Mouse (Mus musculus): ENCODE measurements around the gene Epm2aip1. TPM values are rescaled to one million over a fixed set of nuclear protein-coding genes. Genes with fewer than 3 reads are reported as not detected.
A peak's percentile ranks its signal among the peaks of the same experiment; 100 is the strongest.

Epm2aip1 gene
- polyA plus RNA-seq, 1 experiment from 2014 or later: 25.6 TPM

DNA sequence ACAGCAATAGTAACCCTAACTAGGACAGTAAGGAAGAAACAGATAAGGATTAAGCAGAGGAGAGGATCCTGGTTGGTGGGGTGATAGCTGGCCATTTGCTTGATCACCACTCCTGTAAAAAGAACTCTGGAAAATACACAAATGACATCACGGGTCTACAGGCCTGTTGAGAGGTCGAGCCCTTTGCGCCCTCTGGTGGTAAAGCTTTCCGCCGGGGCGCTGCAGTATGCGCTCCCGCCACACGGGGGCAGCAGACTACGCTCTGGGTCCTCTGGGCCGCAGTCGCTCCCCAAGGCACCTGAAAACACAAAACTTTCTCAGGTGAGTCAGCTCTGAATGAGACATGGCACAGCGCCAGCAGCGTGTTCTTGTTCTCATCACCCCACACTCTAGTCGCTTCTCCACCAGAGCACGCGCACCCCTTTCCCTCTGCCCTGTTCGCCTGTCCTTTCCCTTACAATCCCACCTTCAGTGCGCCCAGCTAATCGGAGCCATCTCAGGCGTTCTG is 18.2 kb downstream of the Epm2aip1 start:
- Histone ChIP-seq H3K36me3 (ENCODE audit: control insufficient read depth, insufficient read depth, low read length) (no peaks in the 10 kb centered on the region), H3K27me3 (ENCODE audit: control insufficient read depth, insufficient read depth, low read length) (no peaks in the 10 kb centered on the region), H3K27ac (ENCODE audit: low read depth, low read length) (no peak overlapping the region), H3K4me1 (ENCODE audit: control insufficient read depth, insufficient read depth, low read length) (peaks cover 5% of the 10 kb centered on the region; the same call in 1 of the 2 replicates), H3K4me2 (peak overlapping the region; percentile 38), H3K4me3 (ENCODE audit: low read depth, low read length) (no peak overlapping the region), H3K9me3 (replicated peaks; ENCODE audit: control insufficient read depth, low read length) (no peaks in the 10 kb centered on the region), H3K9ac (ENCODE audit: low read depth, low read length) (no peak overlapping the region; the same call in 1 of the 2 replicates)
- WGBS (ENCODE audit: insufficient replicate concordance): 15% methylated on average over 21 of the region's 21 CpGs
- ATAC-seq (replicated peaks; ENCODE audit: insufficient number of reproducible peaks, low FRiP score, low TSS enrichment): peak; percentile 37; the same call in 1 of the 2 replicates

DNA sequence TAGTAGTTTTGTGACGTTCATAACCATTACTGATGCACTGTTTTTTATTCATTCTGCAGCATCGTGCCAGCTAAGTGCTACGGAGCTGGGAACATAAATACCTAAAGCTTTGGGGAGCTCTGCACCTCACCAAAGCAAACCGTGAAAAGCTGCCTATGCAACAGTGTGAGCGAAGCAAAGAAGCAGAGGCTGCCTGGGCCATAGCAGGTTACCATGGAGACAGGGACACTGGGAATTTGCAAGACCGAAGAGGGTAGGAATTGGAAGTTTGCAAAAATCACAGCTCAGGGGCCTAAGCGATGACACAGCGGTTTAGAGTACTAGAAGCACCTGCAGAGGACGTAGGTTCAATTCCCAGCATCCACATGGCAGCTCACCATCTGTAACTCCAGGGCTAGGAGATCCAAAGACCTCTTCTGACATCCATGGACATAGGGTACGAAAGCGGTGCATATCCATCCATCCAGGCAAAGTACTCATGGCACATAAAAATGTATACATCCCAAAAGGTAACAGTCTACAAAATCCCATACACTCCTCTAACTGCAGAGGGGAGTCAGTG is 18.9 kb downstream of the Epm2aip1 start:
- Histone ChIP-seq H3K4me2 (no peak overlapping the region), H3K4me3 (ENCODE audit: low read depth, low read length) (no peak overlapping the region), H3K27me3 (ENCODE audit: control insufficient read depth, insufficient read depth, low read length) (no peaks in the 10 kb centered on the region), H3K9me3 (replicated peaks; ENCODE audit: control insufficient read depth, low read length) (no peaks in the 10 kb centered on the region), H3K9ac (ENCODE audit: low read depth, low read length) (no peak overlapping the region), H3K36me3 (ENCODE audit: control insufficient read depth, insufficient read depth, low read length) (no peaks in the 10 kb centered on the region), H3K4me1 (ENCODE audit: control insufficient read depth, insufficient read depth, low read length) (peaks cover 3% of the 10 kb centered on the region; the same call in 1 of the 2 replicates), H3K27ac (ENCODE audit: low read depth, low read length) (no peak overlapping the region)
- ATAC-seq (replicated peaks; ENCODE audit: insufficient number of reproducible peaks, low FRiP score, low TSS enrichment): no peak
- WGBS (ENCODE audit: insufficient replicate concordance): 69% methylated on average over 11 of the region's 11 CpGs

DNA sequence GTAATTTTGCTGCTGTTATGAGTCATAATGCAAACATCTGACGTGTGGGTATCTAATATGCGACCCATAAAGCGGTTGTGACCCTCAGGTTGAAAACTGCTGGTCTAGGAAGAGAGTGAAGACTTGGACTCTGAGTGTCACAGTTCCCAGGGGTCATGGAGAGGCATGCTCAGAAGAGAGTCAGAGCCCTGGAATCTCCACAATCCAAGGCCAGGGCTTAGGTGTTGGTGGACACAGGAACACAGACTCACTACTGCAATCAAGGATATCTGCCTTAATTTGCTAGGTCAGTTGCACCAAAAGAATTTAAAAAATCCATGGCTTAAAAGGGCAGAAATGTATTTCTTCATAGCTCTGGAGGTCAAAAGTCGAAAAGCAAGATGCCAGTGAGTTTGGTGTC is 21.5 kb downstream of the Epm2aip1 start:
- 77% methylated on average over 4 of the region's 4 CpGs for WGBS (ENCODE audit: insufficient replicate concordance)
- no peaks in the 10 kb centered on the region for H3K4me1 ChIP-seq (ENCODE audit: control insufficient read depth, insufficient read depth, low read length)
- H3K9ac ChIP-seq (ENCODE audit: low read depth, low read length): no peak overlapping the region

DNA sequence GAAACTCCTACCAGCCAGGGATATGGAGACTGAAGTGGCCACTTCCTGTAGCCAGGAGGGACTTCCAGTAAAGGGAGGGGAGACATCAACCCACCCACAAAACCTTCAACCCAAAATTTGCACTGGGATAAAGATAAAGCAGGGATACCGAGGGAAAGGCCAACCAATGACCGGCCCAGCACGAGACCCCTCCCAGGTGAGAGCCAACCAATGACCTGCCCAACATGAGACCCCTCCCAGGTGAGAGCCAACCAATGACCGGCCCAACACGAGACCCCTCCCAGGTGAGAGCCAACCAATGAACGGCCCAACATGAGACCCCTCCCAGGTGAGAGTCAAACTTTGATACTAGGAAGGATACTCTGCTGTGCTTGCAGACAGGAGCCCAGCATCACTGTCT is 23.2 kb downstream of the Epm2aip1 start:
- Histone ChIP-seq H3K27ac (ENCODE audit: low read depth, low read length) (no peak overlapping the region), H3K9me3 (replicated peaks; ENCODE audit: control insufficient read depth, low read length) (no peaks in the 10 kb centered on the region), H3K4me3 (ENCODE audit: low read depth, low read length) (no peak overlapping the region), H3K9ac (ENCODE audit: low read depth, low read length) (no peak overlapping the region), H3K36me3 (ENCODE audit: control insufficient read depth, insufficient read depth, low read length) (no peaks in the 10 kb centered on the region), H3K4me2 (no peak overlapping the region), H3K4me1 (ENCODE audit: control insufficient read depth, insufficient read depth, low read length) (no peaks in the 10 kb centered on the region), H3K27me3 (ENCODE audit: control insufficient read depth, insufficient read depth, low read length) (no peaks in the 10 kb centered on the region)
- WGBS (ENCODE audit: insufficient replicate concordance): 87% methylated on average over 6 of the region's 6 CpGs
- ATAC-seq (replicated peaks; ENCODE audit: insufficient number of reproducible peaks, low FRiP score, low TSS enrichment): 0 out of 2 replicates have a peak, but pooled peaks have one; percentile 18

More for the DNA sequence above, 21.5 kb downstream of the Epm2aip1 start:
- Histone ChIP-seq H3K27me3 (ENCODE audit: control insufficient read depth, insufficient read depth, low read length) (no peaks in the 10 kb centered on the region), H3K27ac (ENCODE audit: low read depth, low read length) (no peak overlapping the region), H3K9me3 (replicated peaks; ENCODE audit: control insufficient read depth, low read length) (no peaks in the 10 kb centered on the region), H3K4me2 (no peak overlapping the region), H3K4me3 (ENCODE audit: low read depth, low read length) (no peak overlapping the region), H3K36me3 (ENCODE audit: control insufficient read depth, insufficient read depth, low read length) (no peaks in the 10 kb centered on the region)
- no peak for ATAC-seq (replicated peaks; ENCODE audit: insufficient number of reproducible peaks, low FRiP score, low TSS enrichment)

DNA sequence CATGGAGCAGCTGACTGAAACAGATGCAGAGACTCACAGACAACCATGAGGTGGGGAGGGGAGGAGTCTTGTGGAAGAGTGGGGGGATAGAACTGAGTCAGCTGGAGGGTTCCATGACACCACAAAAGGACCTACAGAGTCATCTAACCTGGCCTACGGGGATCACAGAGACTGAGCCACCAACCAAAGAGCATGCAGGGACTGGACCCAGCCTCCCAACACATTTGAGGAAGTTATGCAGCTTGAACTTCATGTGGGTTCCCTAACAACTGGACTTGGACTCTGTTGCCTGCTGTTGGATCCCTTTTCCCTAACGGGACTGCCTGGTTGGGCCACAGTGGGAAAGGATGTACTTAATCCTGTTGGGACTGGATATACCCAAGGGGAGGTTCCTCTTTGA is 23.6 kb downstream of the Epm2aip1 start:
- Histone ChIP-seq H3K4me2 (no peak overlapping the region), H3K9ac (ENCODE audit: low read depth, low read length) (no peak overlapping the region)
- WGBS (ENCODE audit: insufficient replicate concordance): 86% methylated on average over 2 of the region's 2 CpGs

DNA sequence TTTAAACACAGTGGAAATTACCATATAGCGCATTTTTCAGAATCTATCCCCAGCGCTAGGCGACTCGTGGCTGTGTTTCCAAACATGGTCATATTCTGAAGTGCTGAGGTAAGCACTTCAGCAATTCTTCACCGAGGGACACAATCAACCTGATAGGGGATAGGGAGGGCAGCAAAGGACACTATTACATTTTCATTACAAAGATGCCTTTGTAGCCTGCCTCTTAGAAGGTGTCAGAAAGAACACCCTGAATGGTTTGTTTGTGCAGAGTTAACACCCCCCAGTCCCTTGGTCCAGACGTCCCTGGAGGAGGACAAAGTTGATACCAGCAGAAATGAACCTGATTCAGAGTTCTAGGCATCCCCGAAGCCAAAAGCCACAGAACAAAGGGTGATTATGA is 24.7 kb downstream of the Epm2aip1 start:
- no peaks in the 10 kb centered on the region for H3K27me3 ChIP-seq (ENCODE audit: control insufficient read depth, insufficient read depth, low read length)
- WGBS (ENCODE audit: insufficient replicate concordance): 70% methylated on average over 7 of the region's 7 CpGs
- no peaks in the 10 kb centered on the region for H3K36me3 ChIP-seq (ENCODE audit: control insufficient read depth, insufficient read depth, low read length)
- no peaks in the 10 kb centered on the region for H3K4me1 ChIP-seq (ENCODE audit: control insufficient read depth, insufficient read depth, low read length)
- H3K4me3 ChIP-seq (ENCODE audit: low read depth, low read length): no peak overlapping the region
- no peak overlapping the region for H3K9ac ChIP-seq (ENCODE audit: low read depth, low read length)
- no peaks in the 10 kb centered on the region for H3K9me3 ChIP-seq (replicated peaks; ENCODE audit: control insufficient read depth, low read length)
- no peak overlapping the region for H3K27ac ChIP-seq (ENCODE audit: low read depth, low read length)
- ATAC-seq (replicated peaks; ENCODE audit: insufficient number of reproducible peaks, low FRiP score, low TSS enrichment): no peak
- no peak overlapping the region for H3K4me2 ChIP-seq

More for the DNA sequence above, 23.6 kb downstream of the Epm2aip1 start:
- Histone ChIP-seq H3K9me3 (replicated peaks; ENCODE audit: control insufficient read depth, low read length) (no peaks in the 10 kb centered on the region), H3K4me3 (ENCODE audit: low read depth, low read length) (no peak overlapping the region), H3K27me3 (ENCODE audit: control insufficient read depth, insufficient read depth, low read length) (no peaks in the 10 kb centered on the region), H3K4me1 (ENCODE audit: control insufficient read depth, insufficient read depth, low read length) (no peaks in the 10 kb centered on the region), H3K27ac (ENCODE audit: low read depth, low read length) (no peak overlapping the region), H3K36me3 (ENCODE audit: control insufficient read depth, insufficient read depth, low read length) (no peaks in the 10 kb centered on the region)
- ATAC-seq (replicated peaks; ENCODE audit: insufficient number of reproducible peaks, low FRiP score, low TSS enrichment): no peak

DNA sequence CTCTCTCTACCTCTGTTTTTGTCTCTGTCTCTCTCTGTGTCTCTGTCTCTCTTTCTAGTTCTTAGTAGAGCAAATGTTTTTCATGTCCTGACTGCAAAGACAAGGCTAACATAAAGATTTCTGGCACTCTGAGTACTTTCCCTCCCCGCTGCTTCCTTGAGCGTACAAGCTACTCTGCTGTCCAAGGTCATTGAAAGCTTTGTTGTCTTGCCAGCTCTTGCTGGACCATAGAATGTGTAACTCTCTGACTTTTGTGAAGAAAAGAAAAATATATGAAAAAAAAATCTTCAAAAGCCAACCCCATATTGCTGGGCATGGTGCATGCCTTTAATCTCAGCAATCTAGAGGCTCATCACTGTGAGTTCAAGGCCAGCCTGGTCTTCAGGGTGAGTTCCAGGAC is 26.9 kb downstream of the Epm2aip1 start:
- peaks cover 2% of the 10 kb centered on the region; the same call in 1 of the 2 replicates for H3K27me3 ChIP-seq (ENCODE audit: control insufficient read depth, insufficient read depth, low read length)
- no peaks in the 10 kb centered on the region for H3K4me1 ChIP-seq (ENCODE audit: control insufficient read depth, insufficient read depth, low read length)
- no peaks in the 10 kb centered on the region for H3K36me3 ChIP-seq (ENCODE audit: control insufficient read depth, insufficient read depth, low read length)
- no peak overlapping the region for H3K4me2 ChIP-seq
- 82% methylated on average over 2 of the region's 2 CpGs for WGBS (ENCODE audit: insufficient replicate concordance)
- H3K9me3 ChIP-seq (replicated peaks; ENCODE audit: control insufficient read depth, low read length): no peaks in the 10 kb centered on the region
- H3K27ac ChIP-seq (ENCODE audit: low read depth, low read length): no peak overlapping the region
- H3K4me3 ChIP-seq (ENCODE audit: low read depth, low read length): no peak overlapping the region
- H3K9ac ChIP-seq (ENCODE audit: low read depth, low read length): no peak overlapping the region
- no peak for ATAC-seq (replicated peaks; ENCODE audit: insufficient number of reproducible peaks, low FRiP score, low TSS enrichment)

DNA sequence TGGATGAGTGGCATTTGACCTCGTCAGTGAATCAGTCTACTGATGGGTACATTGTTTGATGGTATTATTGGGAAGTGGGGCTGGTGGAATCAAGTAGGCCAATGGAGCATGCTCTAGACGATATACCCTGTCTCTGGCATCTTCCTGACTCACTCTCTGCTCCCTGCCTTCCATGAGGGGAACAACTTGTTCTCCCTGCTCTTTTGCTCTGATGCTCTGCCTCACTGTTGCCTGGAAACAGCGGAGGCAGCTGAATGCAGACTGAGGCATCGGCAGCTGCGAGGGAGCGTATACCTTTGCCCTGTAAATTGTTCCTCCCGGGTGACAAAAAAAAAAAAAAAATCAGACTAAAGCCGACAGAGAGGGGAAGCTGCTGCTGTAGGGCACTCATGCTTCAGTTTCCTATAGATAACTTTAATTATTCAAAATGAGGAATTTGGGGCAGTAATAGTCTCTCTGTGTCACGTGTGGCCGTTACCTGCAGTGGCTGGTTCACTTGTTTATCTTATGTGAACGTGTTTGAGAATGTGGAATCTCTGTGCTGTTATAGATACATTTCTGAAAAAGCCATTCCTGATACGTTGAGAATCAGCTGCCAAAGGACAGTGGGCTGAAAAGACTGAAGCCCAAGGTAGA is 30.6 kb downstream of the Epm2aip1 start:
- Histone ChIP-seq H3K4me3 (ENCODE audit: low read depth, low read length) (no peak overlapping the region), H3K4me2 (no peak overlapping the region), H3K9ac (ENCODE audit: low read depth, low read length) (no peak overlapping the region), H3K27me3 (ENCODE audit: control insufficient read depth, insufficient read depth, low read length) (peaks cover 2% of the 10 kb centered on the region; the same call in 1 of the 2 replicates), H3K36me3 (ENCODE audit: control insufficient read depth, insufficient read depth, low read length) (no peaks in the 10 kb centered on the region), H3K27ac (ENCODE audit: low read depth, low read length) (no peak overlapping the region), H3K9me3 (replicated peaks; ENCODE audit: control insufficient read depth, low read length) (no peaks in the 10 kb centered on the region), H3K4me1 (ENCODE audit: control insufficient read depth, insufficient read depth, low read length) (no peaks in the 10 kb centered on the region)
- ATAC-seq (replicated peaks; ENCODE audit: insufficient number of reproducible peaks, low FRiP score, low TSS enrichment): no peak
- WGBS (ENCODE audit: insufficient replicate concordance): 69% methylated on average over 12 of the region's 12 CpGs
